Mouse (Mus musculus) stomach, embryonic 16.5 days (tissue): ENCODE measurements around the gene Ank2. TPM values are rescaled to one million over a fixed set of nuclear protein-coding genes. Genes with fewer than 3 reads are reported as not detected.

Experiments used
- ATAC-seq: fragments of 200-750 bp; cut with Nextera tagmentation; 2 replicates; pipeline ENCODE4 v1.8.0; 2017; ENCODE audit warnings: moderate number of reproducible peaks, moderate TSS enrichment; ENCODE audit not compliant: insufficient read depth, low FRiP score
- H3K27ac ChIP-seq: fragments of 300-500 bp; sonication (generic); 2 replicates; pipeline ENCODE4 v1.5.1; 2014; ENCODE audit warnings: low read length
- H3K27me3 ChIP-seq: fragments of 300-500 bp; sonication (generic); 2 replicates; pipeline ENCODE4 v1.6.1; 2014; ENCODE audit warnings: low read length, control low read depth, mixed read lengths; ENCODE audit not compliant: control insufficient read depth, insufficient read depth
- H3K36me3 ChIP-seq: fragments of 300-500 bp; sonication (generic); 2 replicates; pipeline ENCODE4 v1.6.1; 2014; ENCODE audit warnings: low read length; ENCODE audit not compliant: control insufficient read depth, insufficient read depth
- H3K4me1 ChIP-seq: fragments of 300-500 bp; sonication (generic); 2 replicates; pipeline ENCODE4 v1.6.1; 2014; ENCODE audit warnings: low read length, control low read depth, mixed read lengths; ENCODE audit not compliant: control insufficient read depth, insufficient read depth
- H3K4me2 ChIP-seq: fragments of 300-500 bp; sonication (generic); 2 replicates; pipeline ENCODE4 v1.6.1; 2014; ENCODE audit warnings: low read depth, low read length, mixed read lengths
- H3K4me3 ChIP-seq: fragments of 300-500 bp; sonication (generic); replicated peaks from 2 replicates; pipeline ENCODE4 v1.5.1; 2014; ENCODE audit warnings: mild to moderate bottlenecking, low read length
- H3K9ac ChIP-seq: fragments of 300-500 bp; sonication (generic); 2 replicates; pipeline ENCODE4 v1.6.1; 2014; ENCODE audit warnings: low read length
- H3K9me3 ChIP-seq: fragments of 300-500 bp; sonication (generic); replicated peaks from 2 replicates; pipeline ENCODE4 v1.6.1; 2016; ENCODE audit warnings: low read length, control low read depth; ENCODE audit not compliant: control insufficient read depth
- WGBS: fragments of 180-500 bp; shearing (Covaris S2); extraction: QIAGEN DNeasy Blood & Tissue Kit; methylation state at CpG from one replicate; pipeline ENCODE4 v1.1.7; 2014; 5-methylcytosine and 5-hydroxymethylcytosine counted together
- polyA plus RNA-seq: library from polyadenylated mRNA; unstranded; fragments of >200 nt; fragmentation: Nextera tagmentation; extraction: Ambion mirVana; gene quantifications from 2 replicates; pipeline ENCODE4 v1.2.1, GENCODE M21; 2015

The Ank2 gene
- polyA plus RNA-seq, 1 experiment from 2014 or later: 40.0 TPM

DNA sequence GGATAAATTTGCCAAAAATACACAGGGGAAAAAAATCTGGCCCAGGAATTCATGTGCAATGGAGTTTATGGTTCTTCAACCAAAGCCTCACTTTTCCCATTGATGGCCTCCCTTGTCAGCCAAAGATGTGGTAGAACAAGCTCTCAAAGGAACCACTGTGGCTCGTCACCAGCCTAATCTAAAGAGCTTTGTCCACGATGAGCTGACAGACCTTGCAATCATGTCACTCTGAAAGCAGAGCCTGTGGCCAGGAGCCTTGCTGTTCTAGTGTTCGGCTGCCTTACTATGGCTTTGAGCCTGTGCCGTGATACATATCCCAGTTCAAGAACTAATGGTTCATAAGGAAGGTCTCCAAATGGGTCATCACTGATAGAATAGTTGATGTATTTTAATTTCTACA is 196.1 kb downstream of the Ank2 start:
- 85% methylated on average over 4 of the region's 4 CpGs for whole genome bisulfite sequencing
- H3K9me3 ChIP-seq: no peaks in the 10 kb centered on the region
- H3K4me3 ChIP-seq: no peak overlapping the region
- no peak for ATAC-seq
- no peaks in the 10 kb centered on the region for H3K27me3 ChIP-seq
- H3K9ac ChIP-seq: no peak overlapping the region
- H3K36me3 ChIP-seq: no peaks in the 10 kb centered on the region
- no peaks in the 10 kb centered on the region for H3K4me1 ChIP-seq
- no peak overlapping the region for H3K27ac ChIP-seq
- no peak overlapping the region for H3K4me2 ChIP-seq

DNA sequence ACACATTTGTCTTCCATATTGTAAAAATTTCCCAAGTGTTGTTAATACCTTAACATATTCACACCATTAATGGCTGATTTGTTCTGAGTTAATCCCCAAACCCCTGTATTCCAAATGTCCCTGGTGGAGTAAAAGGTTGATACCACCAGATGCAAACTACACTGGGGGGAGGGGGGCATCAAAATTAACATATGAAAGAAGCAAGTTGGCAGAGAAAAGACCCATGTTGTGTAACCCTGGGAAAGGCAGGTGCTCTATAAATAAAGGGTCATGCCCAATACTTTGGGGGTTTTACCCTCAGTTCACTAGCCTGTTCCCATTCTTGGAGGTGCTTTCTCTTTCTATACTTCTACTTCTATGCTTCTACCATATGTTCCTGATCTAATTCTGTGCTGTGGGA is 198.4 kb downstream of the Ank2 start:
- H3K36me3 ChIP-seq: no peaks in the 10 kb centered on the region
- H3K4me3 ChIP-seq: no peak overlapping the region
- ATAC-seq: no peak
- no peaks in the 10 kb centered on the region for H3K27me3 ChIP-seq
- no peaks in the 10 kb centered on the region for H3K4me1 ChIP-seq
- H3K9me3 ChIP-seq: no peaks in the 10 kb centered on the region
- no peak overlapping the region for H3K9ac ChIP-seq
- no peak overlapping the region for H3K4me2 ChIP-seq
- no peak overlapping the region for H3K27ac ChIP-seq

- WGBS: 68% methylated on average over 6 of the region's 6 CpGs
- H3K4me1 ChIP-seq: no peaks in the 10 kb centered on the region
Observed at GRCm38 (mm10) chr3:127295921-127296320, 203.2 kb downstream of the Ank2 start.

DNA sequence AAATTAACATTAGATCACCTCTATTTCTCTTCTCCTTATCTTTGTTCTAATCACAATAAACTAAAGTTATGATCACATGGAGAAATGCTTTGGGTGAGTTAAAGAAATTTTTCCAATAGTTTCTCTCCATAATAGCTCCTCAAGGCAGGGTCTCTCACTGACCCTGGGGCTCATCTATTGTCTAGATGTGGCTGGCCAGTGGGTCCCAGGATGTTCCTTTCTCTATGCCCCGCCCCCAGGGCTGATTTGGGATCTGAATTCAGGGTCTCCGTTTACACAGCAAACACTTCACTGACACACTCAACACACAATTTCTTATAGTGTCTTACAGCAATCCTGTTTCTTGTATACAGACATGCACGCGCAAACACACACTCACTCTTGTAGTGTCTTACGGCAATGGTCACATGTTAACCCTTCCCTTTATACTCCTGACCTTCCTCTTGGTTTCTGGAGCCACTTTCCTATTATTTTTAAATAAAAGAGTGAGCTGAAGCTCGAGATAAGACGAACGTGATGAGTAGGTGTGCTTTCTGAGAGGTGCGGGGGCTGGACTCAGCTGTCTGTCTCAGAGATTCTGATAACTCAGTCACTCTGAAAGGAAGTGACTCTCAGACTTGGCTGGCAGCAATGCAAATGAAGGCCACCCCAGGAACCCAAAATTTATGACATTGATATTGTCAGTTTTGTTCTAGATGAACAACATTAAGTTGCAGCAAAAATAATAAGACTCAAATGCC is 204.4 kb downstream of the Ank2 start:
- no peaks in the 10 kb centered on the region for H3K9me3 ChIP-seq
- H3K4me3 ChIP-seq: no peak overlapping the region
- H3K27me3 ChIP-seq: no peaks in the 10 kb centered on the region
- H3K9ac ChIP-seq: no peak overlapping the region
- WGBS: 72% methylated on average over 9 of the region's 9 CpGs
- H3K4me1 ChIP-seq: no peaks in the 10 kb centered on the region
- ATAC-seq: no peak
- H3K4me2 ChIP-seq: no peak overlapping the region
- no peaks in the 10 kb centered on the region for H3K36me3 ChIP-seq
- no peak overlapping the region for H3K27ac ChIP-seq

More at GRCm38 (mm10) chr3:127295921-127296320, 203.2 kb downstream of the Ank2 start:
- no peak overlapping the region for H3K4me3 ChIP-seq
- H3K27me3 ChIP-seq: no peaks in the 10 kb centered on the region
- H3K36me3 ChIP-seq: no peaks in the 10 kb centered on the region
- no peak for ATAC-seq
- no peaks in the 10 kb centered on the region for H3K9me3 ChIP-seq
- H3K4me2 ChIP-seq: no peak overlapping the region
- H3K9ac ChIP-seq: no peak overlapping the region
- no peak overlapping the region for H3K27ac ChIP-seq

GRCm38 (mm10) chr3:127294079-127294478 is 205.1 kb downstream of the Ank2 start:
- no peak overlapping the region for H3K27ac ChIP-seq
- H3K9me3 ChIP-seq: no peaks in the 10 kb centered on the region
- H3K9ac ChIP-seq: no peak overlapping the region
- no peaks in the 10 kb centered on the region for H3K27me3 ChIP-seq
- H3K4me3 ChIP-seq: no peak overlapping the region
- WGBS: 92% methylated on average over 14 of the region's 14 CpGs
- H3K4me1 ChIP-seq: no peaks in the 10 kb centered on the region
- ATAC-seq: no peak
- no peaks in the 10 kb centered on the region for H3K36me3 ChIP-seq
- no peak overlapping the region for H3K4me2 ChIP-seq

DNA sequence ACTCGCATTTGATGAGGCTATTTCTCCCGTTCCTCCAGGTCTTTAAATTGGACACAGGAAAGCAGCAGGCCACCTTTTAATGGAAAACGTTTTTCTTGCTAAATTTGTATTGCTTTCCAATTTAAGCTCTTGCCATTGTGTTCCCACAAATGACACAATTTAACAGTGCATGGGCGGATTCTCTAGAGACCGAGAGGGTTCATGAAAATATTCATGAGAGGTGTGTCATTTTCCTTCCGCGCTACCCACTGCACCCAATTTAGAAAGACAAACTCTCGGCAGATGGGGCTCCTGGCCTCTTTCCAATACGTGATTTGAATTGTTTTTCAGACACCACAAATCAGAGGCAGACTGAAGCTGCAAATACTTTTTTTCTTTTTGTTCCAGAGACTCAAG is 205.7 kb downstream of the Ank2 start:
- no peak for ATAC-seq
- Histone ChIP-seq H3K27ac (no peak overlapping the region), H3K4me1 (no peaks in the 10 kb centered on the region), H3K9me3 (no peaks in the 10 kb centered on the region), H3K9ac (no peak overlapping the region), H3K4me3 (no peak overlapping the region), H3K27me3 (no peaks in the 10 kb centered on the region), H3K4me2 (no peak overlapping the region), H3K36me3 (no peaks in the 10 kb centered on the region)
- WGBS: 79% methylated on average over 9 of the region's 9 CpGs

- Histone ChIP-seq H3K4me3 (no peak overlapping the region), H3K4me1 (no peaks in the 10 kb centered on the region), H3K36me3 (no peaks in the 10 kb centered on the region), H3K9ac (no peak overlapping the region), H3K27me3 (no peaks in the 10 kb centered on the region), H3K9me3 (no peaks in the 10 kb centered on the region), H3K4me2 (no peak overlapping the region), H3K27ac (no peak overlapping the region)
- no peak for ATAC-seq
- WGBS: 77% methylated on average over 10 of the region's 10 CpGs
Observed at GRCm38 (mm10) chr3:127292864-127293478, 206.2 kb downstream of the Ank2 start.

- no peak overlapping the region for H3K4me2 ChIP-seq
- WGBS: 83% methylated on average over 5 of the region's 5 CpGs
Observed at GRCm38 (mm10) chr3:127282277-127282676, 216.9 kb downstream of the Ank2 start.

GRCm38 (mm10) chr3:127281390-127281789 is 217.8 kb downstream of the Ank2 start:
- H3K4me2 ChIP-seq: no peak overlapping the region
- no peak overlapping the region for H3K27ac ChIP-seq
- H3K36me3 ChIP-seq: no peaks in the 10 kb centered on the region
- H3K9me3 ChIP-seq: no peaks in the 10 kb centered on the region
- no peak overlapping the region for H3K9ac ChIP-seq
- no peak overlapping the region for H3K4me3 ChIP-seq
- H3K4me1 ChIP-seq: no peaks in the 10 kb centered on the region
- H3K27me3 ChIP-seq: no peaks in the 10 kb centered on the region
- no peak for ATAC-seq
- WGBS: 81% methylated on average over 3 of the region's 3 CpGs

More at GRCm38 (mm10) chr3:127282277-127282676, 216.9 kb downstream of the Ank2 start:
- H3K4me1 ChIP-seq: no peaks in the 10 kb centered on the region
- ATAC-seq: no peak
- H3K27me3 ChIP-seq: no peaks in the 10 kb centered on the region
- H3K27ac ChIP-seq: no peak overlapping the region
- no peak overlapping the region for H3K9ac ChIP-seq
- H3K36me3 ChIP-seq: no peaks in the 10 kb centered on the region
- no peak overlapping the region for H3K4me3 ChIP-seq
- no peaks in the 10 kb centered on the region for H3K9me3 ChIP-seq
